Mouse (Mus musculus): ENCODE measurements around the gene Gm9964. TPM values are rescaled to one million over a fixed set of nuclear protein-coding genes. Genes with fewer than 3 reads are reported as not detected.
"Not testable (repeated sequence)": the region's sequence is repeated elsewhere in the genome, so short reads cannot be mapped to it uniquely, and the experiment has no call there.

Gm9964 gene
- total RNA-seq, 2 experiments from 2014 or later, result not detected

DNA sequence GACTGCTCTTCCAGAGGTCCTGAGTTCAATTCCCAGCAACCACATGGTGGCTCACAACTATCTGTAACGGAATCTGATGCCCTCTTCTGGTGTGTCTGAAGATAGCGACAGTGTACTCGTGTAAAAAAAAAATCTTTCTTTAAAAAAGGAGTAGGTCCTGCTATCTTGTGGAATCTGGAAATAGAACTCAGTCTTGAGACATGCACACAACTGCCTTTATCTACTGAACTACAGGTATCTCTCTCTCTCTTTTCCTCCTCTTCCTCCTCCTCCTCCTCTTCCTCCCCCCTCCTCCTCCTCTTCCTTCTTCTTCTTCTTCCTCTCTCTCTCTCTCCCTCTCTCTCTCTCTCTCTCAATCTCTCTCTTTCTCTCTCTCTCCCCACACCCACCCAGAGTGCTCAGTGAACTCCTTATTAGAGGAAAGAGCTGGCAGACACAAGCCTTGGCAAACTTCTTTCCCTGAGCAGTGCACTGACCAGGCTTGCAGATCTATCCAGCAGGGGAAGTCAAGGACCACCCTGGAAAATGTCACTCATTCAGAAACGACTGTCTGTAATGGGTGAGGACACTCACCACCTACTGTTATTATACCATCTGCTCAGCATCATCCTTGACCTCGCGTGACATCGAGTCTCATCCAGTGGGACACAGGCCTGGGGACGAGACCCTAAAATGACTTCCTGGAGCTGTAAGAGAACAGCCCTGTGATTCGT, 3.2 kb upstream of the Gm9964 start:
- DNase-seq (ENCODE audit: low spot score in 2 of 2), result no peak

DNA sequence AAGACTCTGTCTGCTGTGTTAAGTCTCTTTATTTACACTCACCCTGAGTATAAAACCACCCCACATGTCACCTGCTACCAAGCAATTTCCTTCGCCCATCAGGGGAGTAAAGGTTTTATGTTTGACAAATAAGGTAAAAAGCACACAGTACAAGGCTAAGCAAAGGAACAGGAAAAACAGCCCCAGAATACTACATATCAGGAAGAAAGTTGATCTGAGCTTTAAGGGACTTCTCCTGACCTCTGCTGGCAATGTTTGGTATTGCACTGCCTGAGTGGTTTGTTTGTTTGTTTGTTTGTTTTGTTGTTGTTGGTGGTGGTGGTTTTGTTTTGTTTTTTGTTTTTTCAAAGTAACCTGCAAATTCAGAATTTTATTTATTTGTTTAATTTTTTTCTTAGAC, 539 bp downstream of the Gm9964 start:
- DNase-seq (ENCODE audit: low spot score in 2 of 2), result peak in 1 of 2 experiments; percentile 40

- no peak for DNase-seq (ENCODE audit: low spot score in 2 of 2)
Observed at GRCm38 (mm10) chr11:79293971-79294370, 2.7 kb downstream of the Gm9964 start.

DNA sequence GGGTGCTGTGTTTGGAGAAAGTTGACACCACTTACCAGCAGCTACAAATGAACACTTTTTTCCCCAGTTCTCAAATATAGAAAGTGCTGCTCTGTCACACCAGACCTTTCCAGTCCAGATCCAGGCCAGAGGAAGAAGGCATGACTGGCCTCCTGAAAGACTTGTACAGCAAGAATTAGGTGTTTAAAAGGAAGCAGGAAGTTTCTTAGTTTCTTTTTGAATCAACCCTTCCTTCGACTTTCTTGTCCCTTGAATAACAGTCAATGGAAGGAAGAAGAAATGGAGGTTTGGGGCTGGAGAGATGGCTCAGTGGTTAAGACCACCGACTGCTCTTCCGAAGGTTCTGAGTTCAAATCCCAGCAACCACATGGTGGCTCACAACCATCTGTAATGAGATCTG, 3.7 kb downstream of the Gm9964 start:
- DNase-seq (ENCODE audit: low spot score in 2 of 2), result no peak

- no peak for DNase-seq (ENCODE audit: low spot score in 2 of 2)
Observed at GRCm38 (mm10) chr11:79292130-79292529, 4.6 kb downstream of the Gm9964 start.

GRCm38 (mm10) chr11:79291651-79292050, 5.1 kb downstream of the Gm9964 start:
- no peak for DNase-seq (ENCODE audit: low spot score in 2 of 2)

- DNase-seq (ENCODE audit: low spot score in 2 of 2), result peak in 1 of 2 experiments; percentile 41
Observed at GRCm38 (mm10) chr11:79290473-79290872, 6.2 kb downstream of the Gm9964 start.

GRCm38 (mm10) chr11:79288913-79289640, 7.6 kb downstream of the Gm9964 start:
- DNase-seq (ENCODE audit: low spot score in 2 of 2), result no peak

DNA sequence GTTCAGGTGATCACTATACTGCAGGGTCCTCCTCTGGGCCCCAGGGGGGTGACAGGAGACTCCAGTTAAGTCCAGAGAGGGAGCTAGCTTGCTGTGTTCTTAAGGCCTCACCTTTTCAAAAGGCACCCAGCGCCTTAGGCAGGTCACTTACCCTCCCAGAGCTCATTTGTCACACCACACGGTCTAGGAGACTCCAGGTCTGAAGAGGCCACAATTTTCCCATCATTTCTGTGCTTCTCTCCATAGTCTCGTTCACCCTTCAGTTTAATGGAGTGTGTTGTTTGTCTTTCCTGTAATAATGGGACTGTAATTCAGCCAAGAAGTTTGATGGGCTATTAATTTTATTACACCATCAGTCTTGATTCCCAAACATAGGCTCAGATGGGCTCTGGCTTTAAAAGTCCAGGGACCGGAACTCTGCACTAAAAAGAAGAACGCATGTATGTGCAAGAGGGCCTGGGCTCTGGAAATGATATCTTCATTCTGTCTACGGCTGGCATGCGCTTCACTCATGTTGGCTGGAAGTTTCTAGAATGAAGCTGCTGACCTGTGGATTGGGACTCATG, 8.3 kb downstream of the Gm9964 start:
- DNase-seq (ENCODE audit: low spot score in 2 of 2), result no peak

- no peak for DNase-seq (ENCODE audit: low spot score in 2 of 2)
Observed at GRCm38 (mm10) chr11:79287447-79287846, 9.3 kb downstream of the Gm9964 start.

DNA sequence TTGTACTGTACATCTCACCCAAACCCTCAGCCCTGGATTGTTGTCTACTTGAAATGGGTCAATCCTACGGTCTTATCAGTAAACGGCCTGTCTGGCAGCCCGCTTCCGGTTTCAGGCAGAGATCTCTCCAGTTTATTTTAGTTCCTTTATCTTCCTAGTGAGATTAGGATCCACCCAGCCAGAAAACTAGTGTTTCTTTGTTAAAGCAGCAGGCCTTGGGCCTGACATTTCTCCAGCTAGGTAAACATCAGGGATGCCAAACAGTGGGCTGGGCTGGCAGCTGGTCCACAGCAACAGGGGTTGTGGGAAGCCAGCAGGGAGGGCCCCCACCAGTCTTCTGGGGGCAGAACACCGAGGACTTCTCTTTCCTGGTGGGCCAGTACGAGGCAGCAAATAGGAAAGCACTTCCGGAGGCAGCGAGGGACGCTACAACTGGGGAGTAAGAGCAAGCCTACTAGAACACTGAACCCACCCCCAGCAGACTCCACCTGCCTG, 10.4 kb downstream of the Gm9964 start:
- DNase-seq (ENCODE audit: low spot score in 2 of 2), result no peak

- no peak for DNase-seq (ENCODE audit: low spot score in 2 of 2)
Observed at GRCm38 (mm10) chr11:79283350-79284030, 13.2 kb downstream of the Gm9964 start.

DNA sequence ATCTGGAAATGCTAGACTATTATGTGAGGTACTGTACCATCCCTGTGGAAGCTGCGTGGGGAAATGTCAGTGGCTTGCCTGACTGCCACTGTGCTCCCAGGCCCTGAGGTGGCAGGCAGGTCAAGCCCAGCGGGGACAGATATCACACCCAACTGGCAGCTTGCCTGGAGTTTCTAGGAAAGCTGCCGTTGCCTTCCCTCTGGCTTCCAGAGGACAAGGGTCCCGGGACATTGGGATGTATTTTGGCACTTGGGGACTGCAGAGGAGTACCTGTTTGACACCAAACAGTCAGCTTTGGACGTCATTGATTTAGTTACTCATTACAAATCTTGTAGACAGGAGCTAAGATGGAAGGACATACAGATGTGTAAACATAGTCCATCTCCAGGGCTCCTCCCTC, 15.3 kb downstream of the Gm9964 start:
- DNase-seq (ENCODE audit: low spot score in 2 of 2), result no peak

DNA sequence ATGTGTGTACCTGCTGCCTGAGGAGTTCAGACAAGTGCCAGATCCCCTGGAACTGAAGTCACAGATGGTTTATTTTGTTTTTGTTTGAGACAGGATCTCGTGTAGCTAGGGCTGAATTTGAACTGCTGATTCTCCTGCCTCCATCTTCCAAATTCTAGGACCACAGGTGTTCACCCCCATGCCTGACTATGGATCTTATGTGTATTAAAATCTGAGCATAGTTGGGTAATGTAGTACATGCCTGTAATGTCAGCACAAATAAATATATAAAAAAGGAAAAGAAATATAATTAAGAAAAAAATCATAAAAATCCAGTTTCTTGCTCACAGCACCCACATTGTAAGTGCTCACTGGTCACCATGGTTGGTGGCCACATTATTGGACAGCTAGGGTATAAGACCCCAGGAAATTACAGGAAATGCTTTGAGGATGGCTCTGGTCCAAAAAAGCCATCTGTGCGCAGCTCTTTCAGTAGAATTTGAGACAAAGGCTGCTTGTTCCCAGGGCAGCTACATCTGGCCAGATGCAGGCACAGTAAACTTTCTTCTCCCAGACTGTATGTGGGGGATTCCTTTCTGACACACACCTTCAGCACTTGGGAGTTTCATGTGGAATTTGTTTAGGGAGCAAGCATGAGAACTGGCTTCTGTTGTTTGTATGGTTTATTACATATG, 16.8 kb downstream of the Gm9964 start:
- peak in 1 of 2 experiments; percentile 27 for DNase-seq (ENCODE audit: low spot score in 2 of 2)

GRCm38 (mm10) chr11:79273757-79274156, 22.9 kb downstream of the Gm9964 start:
- no peak for DNase-seq (ENCODE audit: low spot score in 2 of 2)

- no peak for DNase-seq (ENCODE audit: low spot score in 2 of 2)
Observed at GRCm38 (mm10) chr11:79273039-79273438, 23.7 kb downstream of the Gm9964 start.

DNA sequence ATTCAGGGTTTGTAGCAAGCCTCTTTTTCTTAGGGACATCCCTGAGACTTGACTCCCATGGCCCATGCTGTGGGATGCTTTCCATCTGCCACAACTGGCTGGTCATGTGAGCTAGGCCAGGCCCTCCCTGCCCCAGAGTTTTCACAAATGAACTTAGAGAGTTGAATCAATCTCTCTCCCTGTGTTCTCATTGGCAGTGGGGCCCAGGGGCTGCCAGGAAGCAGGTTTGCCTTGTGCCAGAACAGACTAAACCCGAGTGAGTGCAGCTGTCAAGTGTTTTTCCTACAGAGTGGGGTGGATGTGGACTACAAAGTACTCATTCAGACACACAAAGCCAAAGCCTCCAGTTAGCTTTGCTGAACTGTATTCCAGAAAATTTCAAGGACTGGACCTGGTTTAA, 29.5 kb downstream of the Gm9964 start:
- peak in 1 of 2 experiments; percentile 53 for DNase-seq (ENCODE audit: low spot score in 2 of 2)

GRCm38 (mm10) chr11:79264376-79264775, 32.3 kb downstream of the Gm9964 start:
- DNase-seq (ENCODE audit: low spot score in 2 of 2), result no peak

- not testable (repeated sequence) for DNase-seq (ENCODE audit: low spot score in 2 of 2)
Observed at GRCm38 (mm10) chr11:79260126-79260525, 36.6 kb downstream of the Gm9964 start.

DNA sequence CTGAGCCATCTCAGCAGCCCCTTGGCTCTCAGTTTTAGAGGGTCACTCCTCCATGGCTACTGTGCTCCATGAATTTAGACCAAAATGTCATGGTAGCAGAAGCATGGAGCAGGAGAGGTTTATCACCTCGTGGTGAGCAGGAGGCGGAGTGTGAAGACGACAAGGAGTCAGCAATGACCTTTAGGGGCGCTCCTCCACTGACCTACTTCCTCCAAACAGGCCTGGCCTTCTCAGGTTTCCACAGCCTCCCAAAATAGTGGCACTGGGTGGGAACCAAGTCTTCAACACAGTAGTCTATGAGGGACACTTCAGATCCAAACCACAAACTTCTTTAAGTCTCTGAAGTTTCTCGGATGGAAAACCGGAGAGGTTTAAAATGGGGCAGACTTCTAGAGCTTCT, 38.0 kb downstream of the Gm9964 start:
- DNase-seq (ENCODE audit: low spot score in 2 of 2), result no peak

Measured in gastrocnemius, postnatal 4 days (tissue).